Mouse (Mus musculus): ENCODE measurements at regions not wholly inside any gene's neighbourhood (a gene's known extent, or its start where the extent isn't known, plus 50 kb on each side); places are given as distances from the start of the nearest gene placed in this dataset.
A peak's percentile ranks its signal among the peaks of the same experiment; 100 is the strongest.

- no peak for DNase-seq (ENCODE audit: low read depth)
Observed at GRCm38 (mm10) chr6:81586441-81587117, 336.9 kb upstream of the Gcfc2 start.

GRCm38 (mm10) chr6:81589727-81590126 is 333.7 kb upstream of the Gcfc2 start:
- peak; percentile 40 for DNase-seq (ENCODE audit: low read depth)
- TF ChIP-seq CTCF (IDR thresholded peaks at IDR 0.05; ENCODE audit: borderline replicate concordance, extremely low read depth, insufficient read depth, insufficient read length) (no peak), POLR2A (IDR thresholded peaks at IDR 0.05; ENCODE audit: borderline replicate concordance, extremely low read depth, insufficient read depth, insufficient read length, poor library complexity, severe bottlenecking) (no peak)

More at GRCm38 (mm10) chr6:81586441-81587117, 336.9 kb upstream of the Gcfc2 start:
- TF ChIP-seq CTCF (IDR thresholded peaks at IDR 0.05; ENCODE audit: borderline replicate concordance, extremely low read depth, insufficient read depth, insufficient read length): no peak
- TF ChIP-seq POLR2A (IDR thresholded peaks at IDR 0.05; ENCODE audit: borderline replicate concordance, extremely low read depth, insufficient read depth, insufficient read length, poor library complexity, severe bottlenecking): no peak

- TF ChIP-seq POLR2A (IDR thresholded peaks at IDR 0.05; ENCODE audit: borderline replicate concordance, extremely low read depth, insufficient read depth, insufficient read length, poor library complexity, severe bottlenecking) (no peak), CTCF (IDR thresholded peaks at IDR 0.05; ENCODE audit: borderline replicate concordance, extremely low read depth, insufficient read depth, insufficient read length) (no peak)
- peak; percentile 77 for DNase-seq (ENCODE audit: low read depth)
Observed at GRCm38 (mm10) chr6:81595926-81596325, 327.5 kb upstream of the Gcfc2 start.

GRCm38 (mm10) chr6:81608637-81609036 is 314.8 kb upstream of the Gcfc2 start:
- TF ChIP-seq POLR2A (IDR thresholded peaks at IDR 0.05; ENCODE audit: borderline replicate concordance, extremely low read depth, insufficient read depth, insufficient read length, poor library complexity, severe bottlenecking): no peak
- no peak for TF ChIP-seq CTCF (IDR thresholded peaks at IDR 0.05; ENCODE audit: borderline replicate concordance, extremely low read depth, insufficient read depth, insufficient read length)

GRCm38 (mm10) chr6:81611980-81612379 is 311.5 kb upstream of the Gcfc2 start:
- no peak for DNase-seq (ENCODE audit: low read depth)
- TF ChIP-seq CTCF (IDR thresholded peaks at IDR 0.05; ENCODE audit: borderline replicate concordance, extremely low read depth, insufficient read depth, insufficient read length): no peak
- no peak for TF ChIP-seq POLR2A (IDR thresholded peaks at IDR 0.05; ENCODE audit: borderline replicate concordance, extremely low read depth, insufficient read depth, insufficient read length, poor library complexity, severe bottlenecking)

More at GRCm38 (mm10) chr6:81608637-81609036, 314.8 kb upstream of the Gcfc2 start:
- peak; percentile 15 for DNase-seq (ENCODE audit: low read depth)

- no peak for TF ChIP-seq POLR2A (IDR thresholded peaks at IDR 0.05; ENCODE audit: borderline replicate concordance, extremely low read depth, insufficient read depth, insufficient read length, poor library complexity, severe bottlenecking)
- no peak for TF ChIP-seq CTCF (IDR thresholded peaks at IDR 0.05; ENCODE audit: borderline replicate concordance, extremely low read depth, insufficient read depth, insufficient read length)
- no peak for DNase-seq (ENCODE audit: low read depth)
Observed at GRCm38 (mm10) chr6:81618018-81618417, 305.5 kb upstream of the Gcfc2 start.

- no peak for TF ChIP-seq CTCF (IDR thresholded peaks at IDR 0.05; ENCODE audit: borderline replicate concordance, extremely low read depth, insufficient read depth, insufficient read length)
- no peak for TF ChIP-seq POLR2A (IDR thresholded peaks at IDR 0.05; ENCODE audit: borderline replicate concordance, extremely low read depth, insufficient read depth, insufficient read length, poor library complexity, severe bottlenecking)
Observed at GRCm38 (mm10) chr6:81621028-81621427, 302.4 kb upstream of the Gcfc2 start.

GRCm38 (mm10) chr6:81622714-81623113 is 300.8 kb upstream of the Gcfc2 start:
- TF ChIP-seq POLR2A (IDR thresholded peaks at IDR 0.05; ENCODE audit: borderline replicate concordance, extremely low read depth, insufficient read depth, insufficient read length, poor library complexity, severe bottlenecking): no peak
- no peak for DNase-seq (ENCODE audit: low read depth)

More at GRCm38 (mm10) chr6:81621028-81621427, 302.4 kb upstream of the Gcfc2 start:
- DNase-seq (ENCODE audit: low read depth): no peak

GRCm38 (mm10) chr6:81625016-81625415 is 298.5 kb upstream of the Gcfc2 start:
- DNase-seq (ENCODE audit: low read depth): peak; percentile 68

GRCm38 (mm10) chr6:81633586-81633985 is 289.9 kb upstream of the Gcfc2 start:
- peak; percentile 30 for DNase-seq (ENCODE audit: low read depth)
- no peak for TF ChIP-seq POLR2A (IDR thresholded peaks at IDR 0.05; ENCODE audit: borderline replicate concordance, extremely low read depth, insufficient read depth, insufficient read length, poor library complexity, severe bottlenecking)
- TF ChIP-seq CTCF (IDR thresholded peaks at IDR 0.05; ENCODE audit: borderline replicate concordance, extremely low read depth, insufficient read depth, insufficient read length): no peak

More at GRCm38 (mm10) chr6:81625016-81625415, 298.5 kb upstream of the Gcfc2 start:
- TF ChIP-seq CTCF (IDR thresholded peaks at IDR 0.05; ENCODE audit: borderline replicate concordance, extremely low read depth, insufficient read depth, insufficient read length) (no peak), POLR2A (IDR thresholded peaks at IDR 0.05; ENCODE audit: borderline replicate concordance, extremely low read depth, insufficient read depth, insufficient read length, poor library complexity, severe bottlenecking) (no peak)

- TF ChIP-seq POLR2A (IDR thresholded peaks at IDR 0.05; ENCODE audit: borderline replicate concordance, extremely low read depth, insufficient read depth, insufficient read length, poor library complexity, severe bottlenecking) (no peak), CTCF (IDR thresholded peaks at IDR 0.05; ENCODE audit: borderline replicate concordance, extremely low read depth, insufficient read depth, insufficient read length) (no peak)
- no peak for DNase-seq (ENCODE audit: low read depth)
Observed at GRCm38 (mm10) chr6:81647615-81648375, 275.7 kb upstream of the Gcfc2 start.
